Mouse (Mus musculus): ENCODE results near the gene Efcab5.

DNA sequence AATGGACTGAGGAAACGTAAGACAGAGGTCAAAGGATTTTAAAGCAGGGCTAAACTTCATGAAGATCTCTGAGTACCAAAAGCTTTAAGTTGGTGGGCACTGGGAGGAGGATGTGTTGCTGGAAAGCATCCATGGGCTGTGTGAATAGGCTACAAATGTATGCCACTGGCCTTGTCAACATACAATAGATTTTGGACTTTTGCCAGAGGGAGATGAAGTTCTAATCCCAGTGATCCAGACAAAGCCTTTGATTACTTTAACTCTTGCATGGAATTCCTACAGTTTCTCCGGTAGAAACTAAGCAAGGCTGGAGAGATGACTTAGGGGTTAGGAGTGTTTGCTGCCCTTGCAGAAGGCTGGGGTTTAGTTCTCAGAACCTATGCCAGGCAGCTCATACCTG lies 6.2 kb downstream of the Efcab5 start:
- TF ChIP-seq CTCF (IDR thresholded peaks at IDR 0.05; ENCODE audit: low read depth, low read length), result no peak
- TF ChIP-seq TAL1 (conservative IDR thresholded peaks at IDR 0.05; ENCODE audit: low read depth, low read length), result no peak
- no peak for TF ChIP-seq GATA1 (IDR thresholded peaks at IDR 0.05; ENCODE audit: borderline replicate concordance, low read length)
- no peak for TF ChIP-seq POLR2AphosphoS5 (IDR thresholded peaks at IDR 0.05; ENCODE audit: insufficient replicate concordance, low read depth, low read length)
